Mouse (Mus musculus) embryonic facial prominence, embryonic 15.5 days (tissue): ENCODE data around the gene Zfp672. TPM values are rescaled to one million over a fixed set of nuclear protein-coding genes. Genes with fewer than 3 reads are reported as not detected.
"Not testable (repeated sequence)": the region's sequence is repeated elsewhere in the genome, so short reads cannot be mapped to it uniquely, and the experiment has no call there.

Source experiments
- ATAC-seq: fragments of 200-750 bp; cut with Nextera tagmentation; 2 replicates; pipeline ENCODE4 v1.8.0; 2017; ENCODE audit warnings: low read depth, moderate TSS enrichment; ENCODE audit not compliant: insufficient number of reproducible peaks, low FRiP score, low TSS enrichment
- H3K27ac ChIP-seq: fragments of 300-500 bp; sonication (generic); replicated peaks from 2 replicates; pipeline ENCODE4 v1.5.1; 2015; ENCODE audit warnings: mild to moderate bottlenecking, inconsistent platforms
- H3K27me3 ChIP-seq: fragments of 300-500 bp; sonication (generic); 2 replicates; pipeline ENCODE4 v1.6.1; 2015; ENCODE audit warnings: inconsistent platforms
- H3K36me3 ChIP-seq: fragments of 300-500 bp; sonication (generic); 2 replicates; pipeline ENCODE4 v1.6.1; 2015; ENCODE audit warnings: mild to moderate bottlenecking, inconsistent platforms
- H3K4me1 ChIP-seq: fragments of 300-500 bp; sonication (generic); 2 replicates; pipeline ENCODE4 v1.6.1; 2015; ENCODE audit warnings: inconsistent platforms
- H3K4me2 ChIP-seq: fragments of 300-500 bp; sonication (generic); replicated peaks from 2 replicates; pipeline ENCODE4 v1.6.1; 2015; ENCODE audit warnings: mild to moderate bottlenecking, inconsistent platforms
- H3K4me3 ChIP-seq: fragments of 300-500 bp; sonication (generic); replicated peaks from 2 replicates; pipeline ENCODE4 v1.5.1; 2015; ENCODE audit warnings: mild to moderate bottlenecking, inconsistent platforms
- H3K9ac ChIP-seq: fragments of 300-500 bp; sonication (generic); 2 replicates; pipeline ENCODE4 v1.6.1; 2015; ENCODE audit warnings: inconsistent platforms
- H3K9me3 ChIP-seq: fragments of 300-500 bp; sonication (generic); replicated peaks from 2 replicates; pipeline ENCODE4 v1.6.1; 2016; ENCODE audit warnings: inconsistent platforms
- WGBS: fragments of 180-500 bp; shearing (Covaris S2); methylation state at CpG from one replicate; pipeline ENCODE4 v1.1.7; 2015; 5-methylcytosine and 5-hydroxymethylcytosine counted together
- polyA plus RNA-seq: library from polyadenylated mRNA; unstranded; fragments of >200 nt; fragmentation: Nextera tagmentation; extraction: Ambion mirVana; gene quantifications from 2 replicates; pipeline ENCODE4 v1.2.1, GENCODE M21; 2015

The Zfp672 gene
- 39.6 and 41.0 TPM in 2 replicates for polyA plus RNA-seq

GRCm38 (mm10) chr11:58330276-58331148, at the start of gene Zfp672, which contains the start of gene Sh3bp5l:
Gene Zfp672, minus strand, starts transcription at chr11:58330339.
Gene Sh3bp5l, plus strand, starts transcription at chr11:58330724.
- peak; percentile 93 for ATAC-seq
- Histone ChIP-seq H3K27me3 (no peaks in the 10 kb centered on the region), H3K36me3 (peaks cover 24% of the 10 kb centered on the region; the same call in 1 of the 2 replicates), H3K27ac (peak within 1 kb of the TSS; percentile 86), H3K4me1 (peaks cover 32% of the 10 kb centered on the region), H3K4me2 (peak within 1 kb of the TSS; percentile 90), H3K9me3 (0 out of 2 replicates have a peak, but pooled peaks cover 3% of the 10 kb centered on the region), H3K4me3 (peak within 1 kb of the TSS; percentile 84), H3K9ac (peak within 1 kb of the TSS; percentile 88)
- under 1% methylated on average over 52 of the region's 52 CpGs for WGBS

- ATAC-seq: no peak
- Histone ChIP-seq H3K27me3 (no peaks in the 10 kb centered on the region), H3K4me2 (no peak overlapping the region), H3K36me3 (no peaks in the 10 kb centered on the region), H3K4me1 (no peaks in the 10 kb centered on the region), H3K27ac (no peak overlapping the region), H3K4me3 (no peak overlapping the region), H3K9ac (no peak overlapping the region), H3K9me3 (no peaks in the 10 kb centered on the region)
- WGBS: 85% methylated on average over 1 of the region's 1 CpGs
Observed at GRCm38 (mm10) chr11:58379516-58379915, 49.4 kb upstream of the Zfp672 start.

DNA sequence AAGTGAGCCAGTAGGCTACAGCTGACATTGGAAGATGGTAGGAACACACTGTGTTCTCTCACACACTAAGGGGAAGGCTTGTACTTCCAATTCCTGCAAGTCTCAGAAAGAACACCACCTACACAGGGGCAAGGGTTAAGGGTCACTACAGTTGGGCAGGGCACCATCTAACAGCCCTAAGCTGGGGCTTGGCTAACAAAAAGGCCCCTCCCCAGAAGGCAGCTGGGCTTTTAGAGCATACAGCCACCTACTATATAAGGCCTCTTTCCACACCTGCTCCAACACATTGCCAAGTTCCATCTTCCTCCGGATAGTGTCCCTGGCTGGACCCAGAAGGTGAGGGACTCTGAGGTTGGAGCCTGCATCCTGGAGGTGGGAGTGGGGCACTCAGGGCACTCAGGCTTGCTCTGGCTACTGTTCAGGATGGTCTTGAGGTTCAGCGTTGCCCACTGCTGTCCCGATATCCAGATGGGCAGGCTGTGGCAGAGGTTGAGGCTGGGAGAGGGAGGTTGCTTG, 48.7 kb upstream of the Zfp672 start, which contains the start of gene Lypd8:
Gene Lypd8 (plus strand): TSS at position 281 of the 516 bp plus-strand sequence.
- 87% methylated on average over 3 of the region's 3 CpGs for WGBS
- H3K27me3 ChIP-seq: no peaks in the 10 kb centered on the region
- H3K4me3 ChIP-seq: no peak within 1 kb of the TSS
- no peak; the same call in 1 of the 2 replicates for ATAC-seq
- no peaks in the 10 kb centered on the region for H3K36me3 ChIP-seq
- no peak within 1 kb of the TSS for H3K9ac ChIP-seq
- no peaks in the 10 kb centered on the region for H3K4me1 ChIP-seq
- no peaks in the 10 kb centered on the region for H3K9me3 ChIP-seq
- no peak within 1 kb of the TSS for H3K27ac ChIP-seq
- H3K4me2 ChIP-seq: no peak within 1 kb of the TSS

GRCm38 (mm10) chr11:58377686-58378085, 47.5 kb upstream of the Zfp672 start:
- no peaks in the 10 kb centered on the region for H3K4me1 ChIP-seq
- no peaks in the 10 kb centered on the region for H3K9me3 ChIP-seq
- no peak overlapping the region for H3K27ac ChIP-seq
- no peaks in the 10 kb centered on the region for H3K27me3 ChIP-seq
- H3K36me3 ChIP-seq: no peaks in the 10 kb centered on the region
- ATAC-seq: no peak
- H3K9ac ChIP-seq: no peak overlapping the region
- H3K4me3 ChIP-seq: no peak overlapping the region
- WGBS: 72% methylated on average over 1 of the region's 1 CpGs
- no peak overlapping the region for H3K4me2 ChIP-seq

- Histone ChIP-seq H3K27me3 (no peaks in the 10 kb centered on the region), H3K9ac (no peak overlapping the region), H3K9me3 (no peaks in the 10 kb centered on the region), H3K4me3 (no peak overlapping the region), H3K4me1 (no peaks in the 10 kb centered on the region), H3K27ac (no peak overlapping the region), H3K36me3 (no peaks in the 10 kb centered on the region), H3K4me2 (no peak overlapping the region)
- ATAC-seq: no peak
- 80% methylated on average over 2 of the region's 2 CpGs for WGBS
Observed at GRCm38 (mm10) chr11:58377273-58377672, 47.1 kb upstream of the Zfp672 start.

GRCm38 (mm10) chr11:58366191-58366590, 36.1 kb upstream of the Zfp672 start:
- no CpG with 5 or more reads among the region's 6 CpGs for WGBS
- ATAC-seq, H3K27me3 ChIP-seq, H3K4me2 ChIP-seq, H3K4me1 ChIP-seq, H3K9ac ChIP-seq, H3K9me3 ChIP-seq, H3K27ac ChIP-seq, H3K4me3 ChIP-seq, H3K36me3 ChIP-seq: not testable (repeated sequence)

GRCm38 (mm10) chr11:58364454-58364853, 34.3 kb upstream of the Zfp672 start:
- Histone ChIP-seq H3K9me3 (no peaks in the 10 kb centered on the region), H3K27me3 (no peaks in the 10 kb centered on the region), H3K9ac (no peak overlapping the region), H3K4me1 (no peaks in the 10 kb centered on the region), H3K4me2 (no peak overlapping the region), H3K27ac (no peak overlapping the region), H3K36me3 (no peaks in the 10 kb centered on the region), H3K4me3 (no peak overlapping the region)
- WGBS: 64% methylated on average over 3 of the region's 3 CpGs
- ATAC-seq: no peak

GRCm38 (mm10) chr11:58362562-58362961, 32.4 kb upstream of the Zfp672 start:
- no CpG with 5 or more reads among the region's 6 CpGs for WGBS

DNA sequence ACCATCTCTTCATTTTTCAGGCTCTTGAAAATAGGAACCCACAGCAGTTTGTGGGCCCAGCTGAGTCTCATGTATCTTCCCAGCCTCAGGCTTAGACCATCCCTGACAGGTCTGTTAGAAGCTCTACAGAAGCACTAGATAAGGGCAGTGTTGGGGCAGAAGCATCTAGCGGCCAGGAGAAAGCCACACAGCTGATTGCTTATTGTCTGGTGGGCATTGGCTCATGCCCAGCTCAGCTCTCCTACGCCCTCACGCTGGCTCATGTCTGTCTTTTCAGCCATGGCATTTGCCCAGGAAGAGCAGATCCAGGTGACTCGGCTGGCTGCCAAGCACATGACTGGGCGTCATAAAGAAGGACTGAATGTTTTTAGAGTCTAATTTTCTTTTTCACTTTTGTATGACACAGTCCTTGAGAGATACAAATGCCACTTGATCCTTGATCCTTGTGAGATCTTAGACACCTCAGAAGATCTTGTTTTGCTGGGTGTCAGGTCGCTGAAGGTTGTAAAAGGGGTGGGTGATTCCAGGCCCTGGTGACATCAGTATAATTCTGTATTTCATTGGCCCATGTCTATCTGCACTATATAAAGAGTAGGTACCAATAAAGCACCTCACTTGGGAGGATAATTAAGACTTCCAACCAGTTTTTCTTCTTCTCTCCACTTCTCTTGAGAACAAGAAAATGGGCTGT, 27.9 kb upstream of the Zfp672 start:
- Histone ChIP-seq H3K4me3 (no peak overlapping the region), H3K9me3 (no peaks in the 10 kb centered on the region), H3K4me1 (no peaks in the 10 kb centered on the region), H3K4me2 (no peak overlapping the region), H3K27ac (no peak overlapping the region), H3K27me3 (no peaks in the 10 kb centered on the region), H3K36me3 (no peaks in the 10 kb centered on the region), H3K9ac (no peak overlapping the region)
- WGBS: 76% methylated on average over 6 of the region's 6 CpGs
- no peak for ATAC-seq

More at GRCm38 (mm10) chr11:58362562-58362961, 32.4 kb upstream of the Zfp672 start:
- not testable (repeated sequence) for H3K27ac ChIP-seq, H3K36me3 ChIP-seq, ATAC-seq, H3K4me1 ChIP-seq, H3K4me2 ChIP-seq, H3K9me3 ChIP-seq, H3K4me3 ChIP-seq, H3K9ac ChIP-seq, H3K27me3 ChIP-seq

- no peak for ATAC-seq
- no peaks in the 10 kb centered on the region for H3K9me3 ChIP-seq
- WGBS: 87% methylated on average over 3 of the region's 3 CpGs
- no peak overlapping the region for H3K27ac ChIP-seq
- no peak overlapping the region for H3K9ac ChIP-seq
- H3K4me2 ChIP-seq: no peak overlapping the region
- no peak overlapping the region for H3K4me3 ChIP-seq
- no peaks in the 10 kb centered on the region for H3K27me3 ChIP-seq
- H3K4me1 ChIP-seq: no peaks in the 10 kb centered on the region
- H3K36me3 ChIP-seq: no peaks in the 10 kb centered on the region
Observed at GRCm38 (mm10) chr11:58357042-58357441, 26.9 kb upstream of the Zfp672 start.

DNA sequence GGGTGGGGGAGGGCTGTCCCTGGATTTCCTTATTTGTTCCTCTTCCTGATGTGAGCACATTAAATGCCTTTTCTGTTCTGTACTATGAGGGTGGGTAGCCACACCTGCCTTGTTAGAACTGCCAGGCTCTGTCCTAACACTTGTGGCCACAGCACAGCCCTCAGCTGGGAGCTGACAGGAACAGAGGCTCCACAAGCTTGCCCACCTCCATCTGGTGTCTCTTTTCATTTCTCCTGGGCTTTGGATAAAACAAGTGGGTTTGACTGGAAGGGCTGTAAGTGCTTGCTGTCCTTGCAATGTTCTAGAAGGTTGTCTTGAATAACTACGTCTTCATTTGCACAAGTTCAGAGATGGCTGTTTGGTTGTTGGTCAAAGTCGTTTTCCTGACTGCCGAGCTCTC, 24.8 kb upstream of the Zfp672 start:
- Histone ChIP-seq H3K9ac (no peak overlapping the region), H3K4me2 (no peak overlapping the region), H3K4me1 (no peaks in the 10 kb centered on the region), H3K27ac (no peak overlapping the region), H3K36me3 (no peaks in the 10 kb centered on the region), H3K4me3 (no peak overlapping the region), H3K27me3 (no peaks in the 10 kb centered on the region), H3K9me3 (no peaks in the 10 kb centered on the region)
- no peak for ATAC-seq
- WGBS: 71% methylated on average over 3 of the region's 3 CpGs
